Mouse (Mus musculus) erythroblast, embryonic 14.5 days (primary cell): ENCODE measurements around the gene Srbd1. TPM values are rescaled to one million over a fixed set of nuclear protein-coding genes. Genes with fewer than 3 reads are reported as not detected.

Experiments
- H3K27me3 ChIP-seq: 2 replicates; pipeline ENCODE4 v1.6.1; 2012; ENCODE audit warnings: inconsistent platforms; ENCODE audit not compliant: control insufficient read depth
- H3K36me3 ChIP-seq: 2 replicates; pipeline ENCODE4 v1.6.1; 2012; ENCODE audit warnings: mild to moderate bottlenecking, inconsistent platforms; ENCODE audit not compliant: control insufficient read depth
- H3K4me1 ChIP-seq: 2 replicates; pipeline ENCODE4 v1.6.1; 2012; ENCODE audit warnings: inconsistent platforms; ENCODE audit not compliant: control insufficient read depth
- H3K4me3 ChIP-seq: replicated peaks from 2 replicates; pipeline ENCODE3; 2012; ENCODE audit warnings: moderate library complexity, mild to moderate bottlenecking, inconsistent platforms
- H3K9me3 ChIP-seq: 2 replicates; pipeline ENCODE4 v1.6.1; 2012; ENCODE audit warnings: low read length, inconsistent platforms, mixed read lengths; ENCODE audit not compliant: control insufficient read depth
- GATA1 ChIP-seq: IDR thresholded peaks from 2 replicates; pipeline ENCODE4 v1.6.1; 2012; ENCODE audit warnings: low read length, inconsistent platforms, mixed read lengths
- TAL1 ChIP-seq: IDR thresholded peaks from 3 replicates; pipeline ENCODE4 v1.6.1; 2012; ENCODE audit warnings: low read length, inconsistent platforms, mixed read lengths
- polyA plus RNA-seq: library from polyadenylated mRNA; stranded (reverse); fragments of >175 nt; gene quantifications from 2 replicates; pipeline ENCODE4 v1.2.3, GENCODE M21; 2012

Srbd1 gene
- polyA plus RNA-seq, 1 experiment, result 0.67 TPM

- TF ChIP-seq GATA1 (no peak), TAL1 (no peak)
Measured at GRCm38 (mm10) chr17:85982271-85982670, 162.7 kb downstream of the Srbd1 start.

GRCm38 (mm10) chr17:85981869-85982268 is 163.1 kb downstream of the Srbd1 start:
- peaks cover 10% of the 10 kb centered on the region for H3K4me1 ChIP-seq
- H3K9me3 ChIP-seq, result peaks cover 3% of the 10 kb centered on the region
- no peak overlapping the region for H3K4me3 ChIP-seq
- H3K36me3 ChIP-seq, result peaks cover 21% of the 10 kb centered on the region
- TF ChIP-seq TAL1, result no peak
- TF ChIP-seq GATA1, result no peak
- H3K27me3 ChIP-seq, result no peaks in the 10 kb centered on the region

More at GRCm38 (mm10) chr17:85982271-85982670, 162.7 kb downstream of the Srbd1 start:
- H3K9me3 ChIP-seq, result peaks cover 3% of the 10 kb centered on the region
- H3K27me3 ChIP-seq, result no peaks in the 10 kb centered on the region
- peaks cover 25% of the 10 kb centered on the region for H3K36me3 ChIP-seq
- no peak overlapping the region for H3K4me3 ChIP-seq
- peaks cover 11% of the 10 kb centered on the region for H3K4me1 ChIP-seq

DNA sequence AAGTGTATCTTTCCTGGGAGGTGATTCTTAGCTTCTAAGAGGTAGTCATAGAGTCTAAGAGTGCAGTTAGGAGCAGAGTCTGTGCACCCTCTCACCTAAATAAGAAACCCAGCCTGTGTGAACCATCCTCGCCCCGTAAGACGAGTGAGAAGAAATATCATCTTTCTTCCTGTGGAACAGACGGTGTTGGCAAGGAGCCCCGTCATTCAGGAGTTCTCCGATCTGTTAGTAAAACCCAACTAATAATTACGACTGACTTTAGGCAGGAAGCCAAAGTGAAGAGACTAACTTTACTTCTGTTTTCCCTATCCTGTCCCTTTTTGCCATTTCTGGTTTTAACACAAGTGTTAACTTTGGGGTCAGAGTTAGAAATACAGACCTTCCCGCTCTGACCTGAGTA is 166.1 kb downstream of the Srbd1 start:
- Histone ChIP-seq H3K9me3 (peaks cover 3% of the 10 kb centered on the region), H3K4me1 (no peaks in the 10 kb centered on the region), H3K4me3 (no peak overlapping the region), H3K36me3 (peaks cover 10% of the 10 kb centered on the region), H3K27me3 (no peaks in the 10 kb centered on the region)
- no peak for TF ChIP-seq TAL1
- TF ChIP-seq GATA1, result no peak

DNA sequence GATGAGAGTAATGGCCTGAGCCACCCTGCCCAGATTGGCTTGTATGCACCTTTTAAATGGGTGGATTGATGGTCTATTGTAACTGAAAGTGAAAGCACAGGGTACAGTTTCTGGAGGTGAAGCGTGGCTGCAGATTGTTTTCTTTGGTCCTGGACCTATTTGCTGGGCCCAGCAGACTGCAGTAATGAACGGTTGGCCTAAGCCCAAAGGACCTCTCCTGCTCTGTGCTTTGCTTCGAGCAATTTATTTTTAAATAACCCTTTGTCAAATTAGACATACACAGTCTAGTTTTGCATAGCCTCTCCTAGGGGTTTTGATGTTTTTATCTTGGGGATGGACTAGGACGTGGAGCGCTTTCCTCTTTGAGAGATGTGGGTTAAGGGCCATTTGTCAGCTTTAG is 169.9 kb downstream of the Srbd1 start:
- H3K27me3 ChIP-seq, result no peaks in the 10 kb centered on the region; the same call in 1 of the 2 replicates
- H3K9me3 ChIP-seq, result no peaks in the 10 kb centered on the region
- H3K4me3 ChIP-seq, result no peak overlapping the region
- H3K4me1 ChIP-seq, result no peaks in the 10 kb centered on the region
- H3K36me3 ChIP-seq, result no peaks in the 10 kb centered on the region
- no peak for TF ChIP-seq GATA1
- TF ChIP-seq TAL1, result no peak

GRCm38 (mm10) chr17:85974591-85974990 is 170.4 kb downstream of the Srbd1 start:
- Histone ChIP-seq H3K36me3 (no peaks in the 10 kb centered on the region), H3K4me3 (no peak overlapping the region), H3K9me3 (no peaks in the 10 kb centered on the region), H3K27me3 (no peaks in the 10 kb centered on the region; the same call in 1 of the 2 replicates), H3K4me1 (no peaks in the 10 kb centered on the region)
- TF ChIP-seq TAL1 (no peak), GATA1 (no peak)

GRCm38 (mm10) chr17:85971120-85971519 is 173.9 kb downstream of the Srbd1 start:
- no peak for TF ChIP-seq GATA1
- TF ChIP-seq TAL1, result no peak
- no peaks in the 10 kb centered on the region for H3K36me3 ChIP-seq
- H3K4me1 ChIP-seq, result no peaks in the 10 kb centered on the region
- no peaks in the 10 kb centered on the region; the same call in none of the 2 replicates for H3K27me3 ChIP-seq
- no peak overlapping the region for H3K4me3 ChIP-seq
- H3K9me3 ChIP-seq, result no peaks in the 10 kb centered on the region

GRCm38 (mm10) chr17:85961653-85962052 is 183.3 kb downstream of the Srbd1 start:
- no peaks in the 10 kb centered on the region for H3K4me1 ChIP-seq
- H3K4me3 ChIP-seq, result no peak overlapping the region
- TF ChIP-seq TAL1 (no peak), GATA1 (no peak)
- no peaks in the 10 kb centered on the region for H3K36me3 ChIP-seq
- peaks cover 4% of the 10 kb centered on the region; the same call in 1 of the 2 replicates for H3K27me3 ChIP-seq
- H3K9me3 ChIP-seq, result no peaks in the 10 kb centered on the region

GRCm38 (mm10) chr17:85951771-85952170 is 193.2 kb downstream of the Srbd1 start:
- Histone ChIP-seq H3K36me3 (no peaks in the 10 kb centered on the region), H3K9me3 (no peaks in the 10 kb centered on the region), H3K4me3 (no peak overlapping the region), H3K4me1 (no peaks in the 10 kb centered on the region), H3K27me3 (peaks cover 7% of the 10 kb centered on the region; the same call in 1 of the 2 replicates)
- TF ChIP-seq TAL1 (no peak), GATA1 (no peak)

- no peaks in the 10 kb centered on the region for H3K36me3 ChIP-seq
- TF ChIP-seq GATA1 (no peak), TAL1 (no peak)
- peaks cover 7% of the 10 kb centered on the region; the same call in 1 of the 2 replicates for H3K27me3 ChIP-seq
- H3K4me3 ChIP-seq, result no peak overlapping the region
- H3K4me1 ChIP-seq, result no peaks in the 10 kb centered on the region
- no peaks in the 10 kb centered on the region for H3K9me3 ChIP-seq
Measured at GRCm38 (mm10) chr17:85949919-85950505, 195.0 kb downstream of the Srbd1 start.
